Mouse (Mus musculus): ENCODE measurements at regions not wholly inside any gene's neighbourhood (a gene's known extent, or its start where the extent isn't known, plus 50 kb on each side); places are given as distances from the start of the nearest gene placed in this dataset.
A peak's percentile ranks its signal among the peaks of the same experiment; 100 is the strongest.

- DNase-seq (ENCODE audit: extremely low spot score in 1 of 2, low spot score in 1 of 2), result no peak
Observed at GRCm38 (mm10) chr13:34576392-34576791, 76.9 kb downstream of the Pxdc1 start.

GRCm38 (mm10) chr13:34575997-34576314 is 77.3 kb downstream of the Pxdc1 start:
- DNase-seq (ENCODE audit: extremely low spot score in 1 of 2, low spot score in 1 of 2), result peak in 1 of 2 experiments; percentile 31

DNA sequence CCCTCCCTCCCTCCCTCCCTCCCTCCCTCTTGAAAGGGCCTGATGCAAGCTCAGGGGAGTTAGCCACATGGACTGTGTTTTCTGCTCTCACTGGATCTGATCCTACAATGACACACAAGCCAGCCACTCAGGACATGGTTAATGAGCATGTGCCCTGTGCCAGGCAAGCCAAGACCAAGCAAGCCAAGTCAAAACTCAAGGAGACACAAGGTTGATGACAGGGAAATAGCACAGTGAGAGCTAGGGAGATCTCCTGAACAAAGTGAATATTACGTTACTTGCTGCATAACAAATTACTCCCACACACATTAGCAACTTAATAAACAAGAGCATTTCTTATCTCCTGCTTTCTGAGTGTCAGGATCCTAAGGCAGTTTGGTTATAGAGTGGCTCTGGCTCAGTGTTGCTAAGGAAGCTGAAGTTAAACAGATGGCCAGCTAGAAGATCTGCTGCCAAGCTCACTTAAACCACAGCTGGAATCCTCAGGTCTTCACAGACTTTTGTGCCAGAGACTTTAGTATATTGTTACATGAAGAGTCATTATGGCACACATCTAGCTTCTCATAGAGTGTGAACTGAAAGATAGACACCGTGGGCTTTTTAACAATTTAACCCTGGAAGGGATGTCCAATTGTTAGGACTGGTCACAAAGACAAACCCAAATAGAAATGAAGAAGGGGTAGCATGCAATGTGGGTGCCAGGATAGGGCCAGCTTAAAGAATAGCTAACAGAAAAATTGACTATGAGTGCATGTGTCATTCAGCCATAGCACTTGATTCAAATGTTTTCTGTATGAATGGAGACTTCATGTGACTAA is 77.9 kb downstream of the Pxdc1 start:
- DNase-seq (ENCODE audit: extremely low spot score in 1 of 2, low spot score in 1 of 2), result no peak

- no peak for DNase-seq (ENCODE audit: extremely low spot score in 1 of 2, low spot score in 1 of 2)
Observed at GRCm38 (mm10) chr13:34569312-34569711, 84.0 kb downstream of the Pxdc1 start.

- DNase-seq (ENCODE audit: extremely low spot score in 1 of 2, low spot score in 1 of 2), result no peak
Observed at GRCm38 (mm10) chr13:34566687-34567086, 86.6 kb downstream of the Pxdc1 start.

- no peak for DNase-seq (ENCODE audit: extremely low spot score in 1 of 2, low spot score in 1 of 2)
Observed at GRCm38 (mm10) chr13:34550130-34550884, 103.0 kb downstream of the Pxdc1 start.

GRCm38 (mm10) chr13:34540646-34541045 is 112.6 kb downstream of the Pxdc1 start:
- no peak for DNase-seq (ENCODE audit: extremely low spot score in 1 of 2, low spot score in 1 of 2)

DNA sequence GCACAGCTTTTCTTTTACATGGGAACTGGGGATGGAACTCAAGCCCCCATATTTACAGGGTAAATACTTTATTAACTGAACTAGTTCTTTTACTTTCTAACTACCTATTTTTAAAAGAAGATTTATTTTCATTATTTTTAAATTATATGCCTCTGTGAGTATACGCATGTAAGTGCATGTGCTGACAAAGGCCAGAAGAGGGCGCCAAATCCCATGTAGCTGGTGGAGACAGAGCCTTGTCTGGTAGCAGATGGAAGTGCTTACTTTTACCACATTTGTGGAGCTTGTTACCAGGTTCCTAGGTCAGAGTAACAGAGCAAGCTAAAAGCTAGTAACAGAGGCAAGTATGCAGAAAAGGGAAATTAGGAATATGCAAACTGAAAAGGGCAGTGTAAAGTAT is 119.4 kb downstream of the Pxdc1 start:
- no peak for DNase-seq (ENCODE audit: extremely low spot score in 1 of 2, low spot score in 1 of 2)

DNA sequence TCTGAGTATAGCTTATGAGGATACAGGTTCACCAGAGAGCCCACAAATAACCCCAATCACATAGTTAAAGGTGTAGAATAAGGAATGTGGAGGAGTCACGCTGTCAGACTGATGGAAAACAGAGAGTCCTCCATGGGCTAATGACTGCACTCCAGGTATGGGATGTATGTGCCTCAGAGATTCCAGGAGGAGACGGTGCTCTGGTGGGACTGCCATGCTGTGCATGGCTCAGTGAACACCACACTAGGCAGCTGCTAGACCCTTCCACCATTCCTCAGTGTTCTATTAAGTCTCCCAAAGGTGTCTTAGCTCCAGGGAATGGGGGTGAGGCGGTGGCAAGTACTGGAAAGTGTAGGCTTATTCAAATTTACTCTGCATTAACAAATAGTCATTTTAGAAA is 142.0 kb downstream of the Pxdc1 start:
- no peak for DNase-seq (ENCODE audit: extremely low spot score in 1 of 2, low spot score in 1 of 2)

DNA sequence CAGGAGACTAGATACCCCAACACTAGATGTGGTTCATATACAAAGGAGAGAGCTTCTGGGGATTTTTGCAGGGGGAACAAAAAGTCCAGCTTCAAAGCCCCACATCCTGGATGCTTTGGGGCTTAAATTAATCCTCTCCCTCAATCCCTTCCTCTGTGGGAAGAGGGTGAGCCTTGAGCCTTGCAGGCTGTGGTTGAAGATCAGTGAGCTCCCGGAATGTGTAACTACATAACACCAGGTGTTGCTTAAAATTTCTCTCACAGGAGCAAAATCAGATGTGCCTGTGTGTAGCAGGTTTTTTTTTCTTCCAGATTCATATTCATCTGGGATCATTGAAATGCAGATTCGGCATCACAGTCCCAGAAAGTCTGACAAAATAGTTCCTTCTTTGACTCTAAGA is 146.1 kb downstream of the Pxdc1 start:
- DNase-seq (ENCODE audit: extremely low spot score in 1 of 2, low spot score in 1 of 2), result no peak

DNA sequence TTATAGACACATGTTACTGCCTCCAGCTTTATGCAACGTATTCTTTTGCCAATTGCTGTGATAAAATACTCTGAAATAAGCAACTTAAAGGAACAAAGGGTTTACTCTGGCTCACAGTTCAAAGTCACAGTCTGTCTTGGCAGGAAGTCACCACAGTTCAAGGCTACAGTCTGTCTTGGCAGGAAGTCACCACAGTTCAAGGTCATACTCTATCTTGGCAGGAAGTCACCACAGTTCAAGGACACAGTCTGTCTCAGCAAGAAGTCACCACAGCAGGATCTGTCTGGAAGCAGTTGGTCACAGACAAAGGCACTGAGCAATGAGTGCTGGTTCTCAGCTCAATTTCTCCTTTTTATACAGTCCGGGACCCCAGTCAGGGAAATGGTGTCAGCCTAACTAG is 147.4 kb downstream of the Pxdc1 start:
- no peak for DNase-seq (ENCODE audit: extremely low spot score in 1 of 2, low spot score in 1 of 2)

DNA sequence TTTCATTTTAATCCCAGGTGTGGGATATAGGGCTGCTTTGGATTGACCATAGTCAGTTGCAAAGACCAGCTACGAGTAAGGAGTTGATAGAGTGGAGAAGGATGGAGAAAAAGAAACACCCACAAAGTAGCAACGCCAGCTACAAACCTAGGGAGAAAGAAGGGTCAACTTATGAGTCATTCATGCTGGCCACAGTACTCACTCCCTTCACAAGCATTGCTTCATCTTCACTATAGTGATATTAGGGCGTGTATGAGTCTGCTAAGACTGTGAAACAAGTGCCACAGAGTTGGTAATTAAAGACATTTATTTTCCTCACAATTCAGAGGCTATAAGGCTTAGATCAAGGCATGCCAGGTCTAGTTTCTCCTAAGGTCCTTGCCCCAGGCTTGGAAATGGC is 148.4 kb downstream of the Pxdc1 start:
- no peak for DNase-seq (ENCODE audit: extremely low spot score in 1 of 2, low spot score in 1 of 2)

DNA sequence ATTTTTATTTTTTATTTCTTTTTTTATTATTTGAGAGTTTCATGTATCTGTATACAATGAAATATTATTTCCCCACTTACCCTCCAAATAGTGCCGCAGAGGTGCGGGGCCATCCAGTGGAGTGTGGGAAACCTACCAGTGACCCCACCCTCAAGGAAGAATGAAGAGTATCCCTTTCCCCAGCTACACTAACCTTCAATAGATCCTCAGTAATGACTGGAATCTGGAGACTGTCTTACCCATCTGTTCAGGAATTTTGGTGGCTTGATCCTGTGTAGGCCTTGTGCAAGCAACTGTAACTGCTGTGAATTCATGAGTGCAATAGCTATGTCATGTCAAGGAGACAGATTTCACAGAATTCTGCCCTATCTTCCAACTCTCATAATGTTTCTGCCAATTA is 153.9 kb upstream of the Slc22a23 start:
- no peak for DNase-seq (ENCODE audit: extremely low spot score in 1 of 2, low spot score in 1 of 2)

GRCm38 (mm10) chr13:34497667-34498066 is 152.7 kb upstream of the Slc22a23 start:
- DNase-seq (ENCODE audit: extremely low spot score in 1 of 2, low spot score in 1 of 2), result no peak

DNA sequence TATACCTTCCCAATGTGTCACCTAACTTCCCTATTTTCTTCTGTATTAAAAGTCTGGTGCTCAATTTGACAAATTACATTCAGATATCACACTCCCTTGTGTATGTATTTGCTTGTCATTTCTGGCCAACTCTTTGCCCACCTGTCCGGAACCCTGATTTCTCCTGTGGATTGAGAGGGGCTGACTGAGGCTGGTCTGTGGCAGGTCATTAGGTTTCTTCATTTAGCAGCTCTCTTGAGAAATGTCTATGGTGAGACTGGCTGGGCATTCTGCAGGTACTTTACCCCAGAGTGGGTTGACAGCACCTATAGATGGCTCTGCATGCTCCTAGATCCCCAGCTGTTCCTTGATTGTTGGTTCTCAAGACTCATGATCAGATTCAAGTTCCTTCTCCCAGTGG is 139.8 kb upstream of the Slc22a23 start:
- DNase-seq (ENCODE audit: extremely low spot score in 1 of 2, low spot score in 1 of 2), result no peak

DNA sequence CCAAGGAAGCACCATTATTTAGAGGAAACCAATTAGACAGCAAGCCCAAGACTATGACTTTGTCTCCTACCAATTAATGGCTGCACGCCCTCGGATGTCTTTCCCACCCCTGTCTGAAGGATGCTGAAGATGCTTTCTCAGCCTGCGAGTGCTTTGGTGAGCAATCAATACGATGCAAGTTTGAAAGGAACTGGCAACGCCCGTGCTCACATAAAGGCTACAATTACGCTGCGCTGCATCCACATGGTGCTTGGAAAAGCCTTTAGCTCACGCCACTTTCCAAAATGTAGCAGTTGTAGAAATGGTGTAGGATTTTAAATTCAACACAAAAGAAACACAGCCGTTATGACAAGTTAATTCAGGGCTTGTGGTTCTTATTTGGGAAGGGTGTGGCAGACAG is 136.5 kb upstream of the Slc22a23 start:
- DNase-seq (ENCODE audit: extremely low spot score in 1 of 2, low spot score in 1 of 2), result no peak

DNA sequence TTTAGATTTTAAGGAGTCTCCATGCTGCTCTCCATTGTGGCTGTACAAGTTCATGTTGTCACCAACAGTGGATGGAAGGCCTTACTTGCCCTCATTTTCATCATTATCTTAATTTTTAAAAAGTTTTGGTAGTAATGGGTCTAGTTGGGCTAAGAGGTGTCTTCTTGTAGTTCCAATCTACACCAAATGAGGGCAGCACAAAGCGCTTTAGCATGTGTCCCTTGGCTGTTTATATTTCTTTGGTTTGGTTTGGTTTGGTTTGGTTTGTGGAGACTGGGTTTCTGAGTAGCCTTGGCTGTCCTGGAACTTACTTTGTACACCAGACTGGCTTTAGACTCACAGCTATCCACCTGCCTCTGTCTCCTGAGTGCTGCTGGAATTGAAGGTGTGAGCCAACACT is 125.4 kb upstream of the Slc22a23 start:
- no peak for DNase-seq (ENCODE audit: extremely low spot score in 1 of 2, low spot score in 1 of 2)

DNA sequence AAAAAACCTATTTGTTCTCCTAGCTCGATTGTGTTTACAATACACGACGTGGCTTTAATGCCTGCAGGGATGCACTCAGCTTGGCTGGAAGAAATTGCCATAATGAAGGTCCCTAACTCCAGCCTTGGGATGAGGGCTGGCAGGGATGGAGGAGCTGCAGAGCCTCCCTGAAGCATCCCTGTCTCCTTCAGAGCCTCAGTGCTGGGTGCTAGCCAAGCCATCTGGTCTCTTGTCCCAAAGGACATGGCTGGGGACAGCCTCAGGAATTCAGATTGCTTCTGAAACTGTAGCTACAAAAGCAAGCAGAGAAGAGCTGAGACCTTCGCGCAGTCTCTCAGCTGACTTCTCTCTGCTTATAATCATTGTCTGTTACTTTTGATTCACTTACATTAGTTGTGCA is 124.6 kb upstream of the Slc22a23 start:
- peak in 1 of 2 experiments; percentile 18 for DNase-seq (ENCODE audit: extremely low spot score in 1 of 2, low spot score in 1 of 2)

DNA sequence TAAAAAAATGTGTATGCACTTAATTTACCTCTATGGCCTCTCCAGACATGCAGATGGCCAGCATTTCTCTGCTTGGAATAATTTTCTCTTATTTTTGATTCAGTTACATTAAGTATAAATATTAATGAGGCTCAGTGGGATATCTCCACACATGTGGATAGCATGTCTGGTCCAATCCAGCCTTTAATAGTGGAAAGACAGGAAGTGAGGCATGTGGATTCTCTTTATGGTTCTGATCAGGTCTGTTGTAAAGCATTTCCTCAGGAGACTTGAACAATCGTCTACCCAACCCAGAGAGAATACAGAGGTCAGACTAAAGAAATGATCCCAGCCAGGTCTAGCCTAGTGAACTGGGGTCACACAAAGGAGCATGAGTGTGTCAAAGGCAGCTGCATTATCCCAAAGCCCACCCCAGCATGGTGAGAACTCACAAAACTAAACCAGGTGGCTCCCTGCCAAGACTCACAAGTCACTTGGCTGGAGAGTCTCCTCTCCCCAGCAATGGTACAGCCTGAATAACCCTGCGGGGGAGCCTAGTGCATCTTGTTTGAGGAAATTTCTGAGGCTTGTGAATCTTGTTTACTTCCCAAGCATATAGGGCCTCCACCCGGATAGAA is 123.3 kb upstream of the Slc22a23 start:
- DNase-seq (ENCODE audit: extremely low spot score in 1 of 2, low spot score in 1 of 2), result no peak

GRCm38 (mm10) chr13:34465862-34466430 is 121.0 kb upstream of the Slc22a23 start:
- no peak for DNase-seq (ENCODE audit: extremely low spot score in 1 of 2, low spot score in 1 of 2)

DNA sequence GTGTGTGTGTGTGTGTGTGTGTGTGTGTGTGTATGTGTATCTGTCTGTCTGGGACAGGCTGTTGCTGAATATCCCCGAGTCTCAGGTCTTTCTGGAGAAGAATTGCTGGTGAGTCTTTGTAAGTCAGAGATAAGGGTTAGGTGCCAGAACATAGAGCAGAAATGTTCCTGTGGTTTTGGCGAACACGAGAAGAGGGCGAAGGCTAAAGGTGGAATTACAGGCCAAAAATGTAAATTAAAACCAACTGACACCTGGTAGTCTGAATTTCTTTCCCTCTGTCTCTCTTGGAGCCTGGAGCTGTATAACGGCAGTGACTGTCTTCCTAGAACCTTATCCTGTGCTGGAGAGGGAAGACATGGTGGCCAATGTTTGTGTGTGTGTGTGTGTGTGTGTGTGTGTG is 120.5 kb upstream of the Slc22a23 start:
- DNase-seq (ENCODE audit: extremely low spot score in 1 of 2, low spot score in 1 of 2), result no peak
